Mouse (Mus musculus) embryonic facial prominence, embryonic 13.5 days (tissue): ENCODE results near the gene Urm1. TPM values are rescaled to one million over a fixed set of nuclear protein-coding genes. Genes with fewer than 3 reads are reported as not detected.

Experiments used
- ATAC-seq: fragments of 200-750 bp; cut with Nextera tagmentation; 2 replicates; pipeline ENCODE4 v1.8.0; 2017; ENCODE audit warnings: low read depth; ENCODE audit not compliant: insufficient number of reproducible peaks, insufficient read depth, low FRiP score, low TSS enrichment
- H3K27ac ChIP-seq: fragments of 300-500 bp; sonication (generic); 2 replicates; pipeline ENCODE4 v1.5.1; 2015; ENCODE audit warnings: moderate library complexity, mild to moderate bottlenecking, inconsistent platforms
- H3K27me3 ChIP-seq: fragments of 300-500 bp; sonication (generic); 2 replicates; pipeline ENCODE4 v1.6.1; 2015; ENCODE audit warnings: mild to moderate bottlenecking, inconsistent platforms
- H3K36me3 ChIP-seq: fragments of 300-500 bp; sonication (generic); 2 replicates; pipeline ENCODE4 v1.6.1; 2015; ENCODE audit warnings: mild to moderate bottlenecking, inconsistent platforms
- H3K4me1 ChIP-seq: fragments of 300-500 bp; sonication (generic); 2 replicates; pipeline ENCODE4 v1.6.1; 2015; ENCODE audit warnings: inconsistent platforms
- H3K4me2 ChIP-seq: fragments of 300-500 bp; sonication (generic); 2 replicates; pipeline ENCODE4 v1.6.1; 2015; ENCODE audit warnings: moderate library complexity, mild to moderate bottlenecking, inconsistent platforms
- H3K4me3 ChIP-seq: fragments of 300-500 bp; sonication (generic); 2 replicates; pipeline ENCODE4 v1.5.1; 2015; ENCODE audit warnings: mild to moderate bottlenecking, inconsistent platforms
- H3K9ac ChIP-seq: fragments of 300-500 bp; sonication (generic); 2 replicates; pipeline ENCODE4 v1.6.1; 2015; ENCODE audit warnings: mild to moderate bottlenecking, inconsistent platforms
- H3K9me3 ChIP-seq: fragments of 300-500 bp; sonication (generic); 2 replicates; pipeline ENCODE4 v1.6.1; 2016; ENCODE audit warnings: inconsistent platforms
- WGBS: fragments of 180-500 bp; shearing (Covaris S2); methylation state at CpG from one replicate; pipeline ENCODE4 v1.1.7; 2015; ENCODE audit warnings: mixed read lengths; 5-methylcytosine and 5-hydroxymethylcytosine counted together
- polyA plus RNA-seq: library from polyadenylated mRNA; unstranded; fragments of >200 nt; fragmentation: Nextera tagmentation; extraction: Ambion mirVana; gene quantifications from 2 replicates; pipeline ENCODE4 v1.2.1, GENCODE M21; 2015

The Urm1 gene
- polyA plus RNA-seq, 1 experiment from 2014 or later, result 23.4 TPM

DNA sequence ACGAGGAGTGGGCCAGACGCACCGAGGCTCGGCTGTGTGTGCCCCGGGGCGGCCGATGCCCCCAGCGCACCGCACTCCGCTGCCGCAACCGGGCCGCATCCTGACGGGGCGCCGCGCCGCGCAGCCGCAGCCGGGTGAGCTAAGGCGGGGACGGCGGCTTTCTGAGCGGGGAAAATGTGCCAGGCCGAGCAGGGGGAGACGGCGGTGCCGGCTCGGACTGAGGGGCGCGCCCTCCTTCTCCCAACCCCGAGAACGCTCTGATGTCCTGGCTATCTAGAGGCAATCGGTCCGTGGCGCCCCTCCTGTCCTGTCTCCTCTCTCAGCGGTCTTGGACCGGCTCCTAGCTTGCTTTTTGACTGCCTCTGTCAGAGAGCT, 17.1 kb upstream of the Urm1 start:
- Histone ChIP-seq H3K27ac (peak overlapping the region; percentile 65), H3K9me3 (no peaks in the 10 kb centered on the region), H3K4me1 (peaks cover 9% of the 10 kb centered on the region), H3K4me2 (peak overlapping the region; percentile 88), H3K4me3 (peak overlapping the region; percentile 71), H3K36me3 (peaks cover 35% of the 10 kb centered on the region), H3K27me3 (no peaks in the 10 kb centered on the region), H3K9ac (peak overlapping the region; percentile 85)
- peak; percentile 70; the same call in 1 of the 2 replicates for ATAC-seq
- under 1% methylated on average over 39 of the region's 39 CpGs for WGBS

DNA sequence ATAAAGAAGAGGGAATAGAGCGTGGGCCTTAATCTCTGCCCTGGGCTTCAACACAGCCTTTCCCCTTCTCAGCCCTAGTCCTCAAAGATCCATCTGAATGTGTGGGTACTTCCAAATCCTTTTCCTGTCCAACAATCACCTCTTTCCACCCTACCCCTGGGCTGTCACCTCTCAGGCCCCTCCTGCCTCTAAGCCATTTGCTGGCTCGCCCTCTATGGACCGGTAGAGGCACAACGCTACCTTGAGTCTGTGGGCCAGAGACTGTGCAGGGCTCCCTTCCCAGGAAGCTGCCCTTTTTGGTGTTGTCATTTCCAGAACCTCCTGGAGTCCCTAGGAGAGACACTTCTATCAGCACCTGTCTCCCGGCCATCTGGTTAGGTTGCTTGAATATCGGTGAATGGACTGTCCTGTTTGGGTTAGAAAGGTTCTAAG, 16.5 kb upstream of the Urm1 start:
- Histone ChIP-seq H3K27ac (no peak overlapping the region), H3K36me3 (peaks cover 41% of the 10 kb centered on the region)

DNA sequence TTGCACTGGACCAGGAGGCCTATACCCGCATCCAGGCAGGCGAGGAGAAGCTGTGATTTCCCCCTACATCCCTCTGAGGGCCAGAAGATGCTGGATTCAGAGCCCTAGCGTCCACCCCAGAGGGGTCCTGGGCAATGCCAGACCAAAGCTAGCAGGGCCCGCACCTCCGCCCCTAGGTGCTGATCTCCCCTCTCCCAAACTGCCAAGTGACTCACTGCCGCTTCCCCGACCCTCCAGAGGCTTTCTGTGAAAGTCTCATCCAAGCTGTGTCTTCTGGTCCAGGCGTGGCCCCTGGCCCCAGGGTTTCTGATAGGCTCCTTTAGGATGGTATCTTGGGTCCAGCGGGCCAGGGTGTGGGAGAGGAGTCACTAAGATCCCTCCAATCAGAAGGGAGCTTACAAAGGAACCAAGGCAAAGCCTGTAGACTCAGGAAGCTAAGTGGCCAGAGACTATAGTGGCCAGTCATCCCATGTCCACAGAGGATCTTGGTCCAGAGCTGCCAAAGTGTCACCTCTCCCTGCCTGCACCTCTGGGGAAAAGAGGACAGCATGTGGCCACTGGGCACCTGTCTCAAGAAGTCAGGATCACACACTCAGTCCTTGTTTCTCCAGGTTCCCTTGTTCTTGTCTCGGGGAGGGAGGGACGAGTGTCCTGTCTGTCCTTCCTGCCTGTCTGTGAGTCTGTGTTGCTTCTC, 4.0 kb upstream of the Urm1 start:
- no peak overlapping the region for H3K9ac ChIP-seq
- no peaks in the 10 kb centered on the region for H3K9me3 ChIP-seq
- peaks cover 20% of the 10 kb centered on the region for H3K4me1 ChIP-seq
- peaks cover 61% of the 10 kb centered on the region for H3K36me3 ChIP-seq
- H3K4me3 ChIP-seq, result no peak overlapping the region
- H3K27ac ChIP-seq, result no peak overlapping the region
- H3K4me2 ChIP-seq, result no peak overlapping the region
- no peaks in the 10 kb centered on the region for H3K27me3 ChIP-seq
- WGBS, result 82% methylated on average over 11 of the region's 11 CpGs
- no peak for ATAC-seq

More for the DNA sequence above, 16.5 kb upstream of the Urm1 start:
- no peak for ATAC-seq
- H3K4me2 ChIP-seq, result peak overlapping the region; percentile 88
- H3K27me3 ChIP-seq, result no peaks in the 10 kb centered on the region
- WGBS, result 18% methylated on average over 6 of the region's 6 CpGs
- peaks cover 9% of the 10 kb centered on the region for H3K4me1 ChIP-seq
- H3K9me3 ChIP-seq, result no peaks in the 10 kb centered on the region
- peak overlapping the region; percentile 85 for H3K9ac ChIP-seq
- peak overlapping the region; percentile 71 for H3K4me3 ChIP-seq

DNA sequence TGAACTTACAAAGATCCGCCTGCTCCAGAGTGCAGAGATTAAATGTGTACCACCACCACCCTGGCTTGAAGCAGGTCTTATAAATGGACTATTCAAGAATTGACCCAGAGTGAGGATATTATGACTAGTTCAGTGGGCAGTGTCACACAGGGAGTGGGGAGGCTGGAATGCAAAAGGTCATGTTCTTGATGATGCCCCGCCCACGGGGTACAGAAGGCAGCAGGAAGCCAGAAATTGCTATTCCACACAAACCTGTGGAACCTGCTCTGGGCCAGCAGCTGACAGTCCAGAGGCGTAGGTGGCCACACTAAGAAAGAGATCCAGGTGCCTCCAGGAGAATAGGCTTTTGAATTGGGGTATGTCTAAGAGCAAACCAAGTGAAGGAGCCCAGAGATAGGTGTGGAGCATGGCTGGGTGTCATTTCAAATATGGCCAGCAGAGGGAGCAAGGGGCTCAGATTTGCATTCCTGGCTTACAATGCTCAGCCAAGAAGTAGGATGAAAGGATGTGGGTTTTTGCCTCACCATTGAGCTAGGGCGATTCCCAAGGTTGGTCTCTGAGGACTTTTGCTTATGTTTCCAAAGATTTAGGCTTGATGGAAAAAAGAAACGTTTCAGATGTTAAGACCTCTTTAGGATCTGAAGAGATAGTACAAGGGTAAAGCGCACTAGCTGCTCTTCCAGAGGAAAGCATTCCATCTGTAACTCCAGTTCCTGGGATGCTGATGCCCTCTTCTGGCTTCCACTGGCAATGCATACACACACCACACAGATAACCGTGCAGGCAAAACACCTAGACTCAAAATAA, 2.2 kb upstream of the Urm1 start:
- 31% methylated on average over 8 of the region's 8 CpGs for WGBS
- peak; percentile 50; the same call in 1 of the 2 replicates for ATAC-seq
- no peak overlapping the region; the same call in none of the 2 replicates for H3K4me2 ChIP-seq

DNA sequence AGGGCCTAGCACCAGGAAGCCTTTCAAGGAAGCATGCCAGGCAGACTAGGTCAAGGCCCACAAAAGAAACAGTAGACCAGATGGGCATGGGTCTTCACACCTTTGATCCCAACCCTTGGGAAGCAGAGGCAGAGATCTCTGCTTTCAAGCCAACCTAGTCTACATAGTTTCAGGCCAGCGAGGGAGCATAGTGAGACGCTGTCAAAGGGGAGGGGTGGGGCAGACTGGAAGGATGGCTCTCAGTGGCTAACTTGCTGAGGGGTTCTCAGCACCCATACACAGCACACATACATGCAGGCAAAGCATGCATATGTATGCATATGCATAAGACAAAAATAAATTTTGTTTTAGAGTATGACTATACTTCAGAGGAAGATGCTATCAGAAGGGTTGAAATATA, 512 bp upstream of the Urm1 start:
- Histone ChIP-seq H3K9me3 (no peaks in the 10 kb centered on the region), H3K4me2 (peak overlapping the region; percentile 75), H3K27me3 (no peaks in the 10 kb centered on the region), H3K4me1 (peaks cover 23% of the 10 kb centered on the region), H3K9ac (peak overlapping the region; percentile 44; the same call in 1 of the 2 replicates), H3K4me3 (no peak overlapping the region; the same call in 1 of the 2 replicates), H3K27ac (peak overlapping the region; percentile 96), H3K36me3 (peaks cover 26% of the 10 kb centered on the region)
- ATAC-seq, result no peak
- 12% methylated on average over 2 of the region's 2 CpGs for WGBS

More for the DNA sequence above, 2.2 kb upstream of the Urm1 start:
- Histone ChIP-seq H3K9me3 (no peaks in the 10 kb centered on the region), H3K4me1 (peaks cover 23% of the 10 kb centered on the region), H3K27ac (0 out of 2 replicates have a peak overlapping the region, but pooled peaks have one; percentile 5), H3K4me3 (no peak overlapping the region), H3K36me3 (peaks cover 43% of the 10 kb centered on the region), H3K27me3 (no peaks in the 10 kb centered on the region), H3K9ac (no peak overlapping the region)

DNA sequence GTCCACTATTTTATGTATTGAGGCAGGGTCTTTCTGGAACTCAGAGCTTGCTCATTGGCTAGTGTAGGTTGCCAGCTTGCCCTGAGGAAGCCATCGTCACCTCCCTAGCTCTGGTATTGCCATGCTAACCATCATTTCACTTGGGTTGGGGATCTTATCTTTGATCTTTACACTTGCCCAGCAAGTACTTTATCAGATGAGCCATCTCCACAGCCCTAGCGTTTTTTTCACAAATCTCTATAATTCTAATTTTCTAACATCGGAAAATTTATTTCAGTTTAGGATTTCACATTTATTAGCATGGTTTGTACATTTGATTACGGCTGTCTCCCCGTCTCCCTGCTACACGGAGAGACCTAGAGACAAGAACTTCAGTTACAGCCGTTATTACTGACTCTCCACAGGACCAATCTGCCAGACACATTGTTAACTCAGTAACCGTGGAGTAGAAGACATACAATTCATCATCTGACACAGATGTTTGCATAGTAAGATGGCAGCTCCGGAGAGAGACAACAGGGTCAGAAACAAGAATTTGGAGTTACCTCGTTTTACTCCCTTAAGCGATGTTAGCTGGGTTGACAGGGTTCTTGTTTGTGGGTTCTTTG, 6.5 kb downstream of the Urm1 start:
- peaks cover 10% of the 10 kb centered on the region for H3K4me1 ChIP-seq
- H3K36me3 ChIP-seq, result 0 out of 2 replicates have a peak, but pooled peaks cover 3% of the 10 kb centered on the region
- H3K9ac ChIP-seq, result peak overlapping the region; percentile 82
- peak overlapping the region; percentile 95 for H3K27ac ChIP-seq
- peak overlapping the region; percentile 90 for H3K4me3 ChIP-seq
- no peaks in the 10 kb centered on the region for H3K9me3 ChIP-seq
- no peak for ATAC-seq
- H3K27me3 ChIP-seq, result no peaks in the 10 kb centered on the region
- peak overlapping the region; percentile 71 for H3K4me2 ChIP-seq
- WGBS, result 13% methylated on average over 11 of the region's 11 CpGs

DNA sequence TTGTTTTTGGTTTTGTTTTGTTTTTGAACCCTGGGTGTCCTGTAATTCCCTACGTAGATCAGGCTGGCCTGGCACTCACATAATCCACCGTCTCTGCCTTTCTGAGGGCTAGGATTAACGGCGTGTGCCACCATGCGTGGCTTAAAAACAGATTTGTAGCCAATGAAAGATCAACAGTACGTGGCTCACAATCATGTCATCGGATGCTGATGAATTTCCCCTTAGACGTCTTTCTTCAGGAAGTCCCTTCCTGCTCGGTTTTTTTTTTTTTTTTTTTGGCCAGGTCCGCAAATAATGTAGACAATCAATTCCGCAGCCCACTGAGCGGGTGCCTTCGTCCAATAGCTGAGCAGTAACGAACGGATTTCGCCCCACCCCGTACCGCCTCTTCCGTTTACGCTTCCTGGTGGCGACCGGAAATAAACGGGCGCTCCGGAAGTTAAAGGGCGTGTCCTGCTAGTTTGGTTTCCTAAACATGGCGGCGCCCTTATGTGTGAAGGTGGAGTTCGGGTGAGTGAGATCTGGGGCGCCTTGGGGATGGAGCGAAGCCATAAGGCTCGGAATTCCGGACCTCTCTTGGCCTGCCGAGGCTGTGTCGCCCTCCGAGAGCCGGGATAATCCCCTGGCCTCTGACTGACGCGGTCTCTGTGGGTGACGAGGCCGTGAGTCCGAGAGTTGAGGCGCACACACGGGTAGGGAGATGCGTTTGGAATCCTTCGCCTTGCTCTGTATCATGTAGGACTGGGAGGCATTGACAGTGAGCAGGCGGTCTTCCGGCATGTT, 7.2 kb downstream of the Urm1 start:
- under 1% methylated on average over 48 of the region's 48 CpGs for WGBS
- Histone ChIP-seq H3K27me3 (no peaks in the 10 kb centered on the region), H3K4me2 (peak overlapping the region; percentile 71), H3K9ac (peak overlapping the region; percentile 82), H3K27ac (peak overlapping the region; percentile 95), H3K9me3 (no peaks in the 10 kb centered on the region), H3K4me1 (peaks cover 10% of the 10 kb centered on the region), H3K4me3 (peak overlapping the region; percentile 90), H3K36me3 (0 out of 2 replicates have a peak, but pooled peaks cover 3% of the 10 kb centered on the region)
- ATAC-seq, result peak; percentile 95

DNA sequence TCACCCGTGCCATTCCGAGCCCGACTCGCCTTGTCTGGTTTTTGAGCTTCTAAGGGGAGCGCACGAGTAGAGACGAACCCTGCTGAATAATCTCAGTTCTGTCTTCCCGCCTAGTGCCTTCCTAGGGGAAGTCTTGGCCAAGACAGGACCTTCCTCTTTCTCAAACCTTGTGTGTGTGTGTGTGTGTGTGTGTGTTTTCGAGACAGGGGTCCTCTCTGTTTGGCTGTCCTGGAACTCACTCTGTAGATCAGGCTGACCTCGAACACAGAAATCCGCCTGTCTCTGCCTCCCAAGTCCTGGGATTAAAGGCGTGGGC, 7.8 kb downstream of the Urm1 start:
- H3K9ac ChIP-seq, result peak overlapping the region; percentile 82
- no peak for ATAC-seq
- 4% methylated on average over 12 of the region's 12 CpGs for WGBS
- H3K4me3 ChIP-seq, result peak overlapping the region; percentile 90
- H3K27ac ChIP-seq, result 0 out of 2 replicates have a peak overlapping the region, but pooled peaks have one; percentile 29
- peaks cover 6% of the 10 kb centered on the region for H3K36me3 ChIP-seq
- no peaks in the 10 kb centered on the region for H3K9me3 ChIP-seq
- peak overlapping the region; percentile 71 for H3K4me2 ChIP-seq
- no peaks in the 10 kb centered on the region for H3K27me3 ChIP-seq
- peaks cover 10% of the 10 kb centered on the region for H3K4me1 ChIP-seq

DNA sequence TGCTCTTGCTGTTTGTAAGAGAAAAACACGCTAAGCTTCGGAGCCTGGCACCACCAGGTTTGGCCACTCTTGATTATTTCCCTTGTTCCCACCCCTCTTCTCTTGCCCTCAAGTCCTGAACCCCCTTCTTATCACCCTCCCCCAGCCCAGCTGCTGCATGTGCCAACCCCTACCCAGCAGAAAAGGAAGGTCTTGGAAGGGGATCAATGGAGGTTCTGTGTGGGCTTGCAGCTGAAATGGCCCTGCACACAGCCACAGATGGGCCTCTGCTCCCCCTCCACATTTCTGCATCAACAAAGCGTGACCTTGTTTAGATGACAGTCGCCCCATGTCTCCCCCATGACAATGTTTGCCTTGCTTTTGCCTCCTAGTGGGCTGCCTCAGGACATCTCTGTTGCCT, 11.2 kb downstream of the Urm1 start:
- no peak overlapping the region for H3K27ac ChIP-seq
- 81% methylated on average over 4 of the region's 4 CpGs for WGBS
- no peak overlapping the region for H3K4me3 ChIP-seq
- no peaks in the 10 kb centered on the region for H3K9me3 ChIP-seq
- H3K36me3 ChIP-seq, result peaks cover 38% of the 10 kb centered on the region
- ATAC-seq, result no peak
- H3K9ac ChIP-seq, result no peak overlapping the region
- no peak overlapping the region for H3K4me2 ChIP-seq
- H3K4me1 ChIP-seq, result peaks cover 10% of the 10 kb centered on the region
- no peaks in the 10 kb centered on the region for H3K27me3 ChIP-seq

DNA sequence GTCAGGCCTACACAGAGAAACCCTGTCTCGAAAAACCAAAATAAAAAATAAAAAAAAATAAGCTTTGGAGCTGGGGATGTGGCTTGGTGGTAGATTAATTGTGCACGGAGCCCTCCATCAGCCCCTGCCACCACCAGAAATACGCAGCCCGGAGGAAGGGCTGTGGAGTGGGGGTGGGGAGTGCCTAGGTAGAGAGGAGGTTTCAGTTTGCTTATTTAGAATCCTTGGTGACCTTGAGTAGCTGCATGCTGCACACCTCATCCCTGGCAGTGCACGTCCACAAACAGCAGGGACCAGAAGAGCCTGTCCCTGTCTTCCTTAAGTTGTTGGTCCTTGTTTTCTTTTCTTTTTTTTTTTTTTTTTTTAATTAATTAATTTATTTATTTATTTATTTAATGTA, 13.9 kb downstream of the Urm1 start:
- H3K36me3 ChIP-seq, result peaks cover 57% of the 10 kb centered on the region
- ATAC-seq, result no peak
- H3K4me2 ChIP-seq, result no peak overlapping the region
- H3K27me3 ChIP-seq, result no peaks in the 10 kb centered on the region
- WGBS, result 93% methylated on average over 5 of the region's 5 CpGs
- no peak overlapping the region for H3K27ac ChIP-seq
- H3K4me3 ChIP-seq, result no peak overlapping the region
- no peak overlapping the region for H3K9ac ChIP-seq
- H3K4me1 ChIP-seq, result peaks cover under 1% of the 10 kb centered on the region; the same call in 1 of the 2 replicates
- no peaks in the 10 kb centered on the region for H3K9me3 ChIP-seq

DNA sequence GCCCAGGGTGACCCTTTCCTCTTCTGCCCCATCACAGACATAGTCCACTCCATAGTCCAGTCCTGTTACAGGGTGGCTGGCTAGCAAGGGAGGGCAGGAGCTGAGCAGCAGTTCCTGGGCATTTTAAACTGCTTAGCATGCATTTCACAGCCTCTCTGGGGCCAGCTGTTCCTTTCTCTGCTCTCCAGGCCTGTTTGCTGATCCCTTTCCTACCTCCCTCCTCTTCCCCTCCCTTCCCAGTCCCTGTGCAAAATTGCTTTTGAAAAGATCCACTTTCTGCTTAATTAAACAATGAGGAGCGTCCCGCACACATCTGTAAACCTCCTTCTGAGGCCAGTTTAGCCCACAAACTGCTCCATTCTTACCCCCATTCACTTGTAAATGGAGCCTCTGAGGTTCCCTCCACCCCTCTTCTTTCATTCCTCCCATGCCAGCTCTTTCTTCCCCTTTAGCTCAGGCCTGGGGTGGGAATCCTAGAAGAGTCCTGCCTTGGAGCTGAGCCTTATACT, 15.6 kb downstream of the Urm1 start:
- 43% methylated on average over 2 of the region's 2 CpGs for WGBS
- Histone ChIP-seq H3K36me3 (peaks cover 70% of the 10 kb centered on the region), H3K9ac (no peak overlapping the region), H3K4me2 (no peak overlapping the region), H3K27ac (no peak overlapping the region), H3K4me3 (no peak overlapping the region), H3K9me3 (no peaks in the 10 kb centered on the region), H3K27me3 (no peaks in the 10 kb centered on the region), H3K4me1 (no peaks in the 10 kb centered on the region)
- ATAC-seq, result no peak
